Mouse (Mus musculus): ENCODE results near the gene Slc2a9. TPM values are rescaled to one million over a fixed set of nuclear protein-coding genes. Genes with fewer than 3 reads are reported as not detected.

Gene Slc2a9
- polyA plus RNA-seq, 1 experiment = 0.01 TPM

GRCm38 (mm10) chr5:38509568-38509967 lies 6.6 kb upstream of the Slc2a9 start:
- Histone ChIP-seq H3K9me3 (ENCODE audit: control insufficient read depth, low read length) (peaks cover 6% of the 10 kb centered on the region), H3K27me3 (ENCODE audit: control insufficient read depth) (no peaks in the 10 kb centered on the region), H3K4me3 (replicated peaks) (peak overlapping the region; percentile 69), H3K36me3 (ENCODE audit: control insufficient read depth) (peaks cover 49% of the 10 kb centered on the region), H3K4me1 (ENCODE audit: control insufficient read depth) (peaks cover 87% of the 10 kb centered on the region)
- peak; percentile 93 for TF ChIP-seq GATA1 (IDR thresholded peaks at IDR 0.05; ENCODE audit: low read length)
- TF ChIP-seq TAL1 (IDR thresholded peaks at IDR 0.05; ENCODE audit: low read length) = peak; percentile 93

GRCm38 (mm10) chr5:38505435-38505765 lies 2.5 kb upstream of the Slc2a9 start:
- Histone ChIP-seq H3K27me3 (ENCODE audit: control insufficient read depth) (no peaks in the 10 kb centered on the region), H3K9me3 (ENCODE audit: control insufficient read depth, low read length) (peaks cover 6% of the 10 kb centered on the region), H3K4me1 (ENCODE audit: control insufficient read depth) (peaks cover 83% of the 10 kb centered on the region), H3K4me3 (replicated peaks) (no peak overlapping the region), H3K36me3 (ENCODE audit: control insufficient read depth) (peaks cover 9% of the 10 kb centered on the region)
- TF ChIP-seq TAL1 (IDR thresholded peaks at IDR 0.05; ENCODE audit: low read length) = no peak
- TF ChIP-seq GATA1 (IDR thresholded peaks at IDR 0.05; ENCODE audit: low read length) = no peak

GRCm38 (mm10) chr5:38504747-38505434 lies 1.9 kb upstream of the Slc2a9 start:
- Histone ChIP-seq H3K27me3 (ENCODE audit: control insufficient read depth) (no peaks in the 10 kb centered on the region), H3K9me3 (ENCODE audit: control insufficient read depth, low read length) (peaks cover 6% of the 10 kb centered on the region), H3K4me1 (ENCODE audit: control insufficient read depth) (peaks cover 84% of the 10 kb centered on the region), H3K36me3 (ENCODE audit: control insufficient read depth) (peaks cover 5% of the 10 kb centered on the region), H3K4me3 (replicated peaks) (no peak overlapping the region)
- no peak for TF ChIP-seq TAL1 (IDR thresholded peaks at IDR 0.05; ENCODE audit: low read length)
- TF ChIP-seq GATA1 (IDR thresholded peaks at IDR 0.05; ENCODE audit: low read length) = no peak

DNA sequence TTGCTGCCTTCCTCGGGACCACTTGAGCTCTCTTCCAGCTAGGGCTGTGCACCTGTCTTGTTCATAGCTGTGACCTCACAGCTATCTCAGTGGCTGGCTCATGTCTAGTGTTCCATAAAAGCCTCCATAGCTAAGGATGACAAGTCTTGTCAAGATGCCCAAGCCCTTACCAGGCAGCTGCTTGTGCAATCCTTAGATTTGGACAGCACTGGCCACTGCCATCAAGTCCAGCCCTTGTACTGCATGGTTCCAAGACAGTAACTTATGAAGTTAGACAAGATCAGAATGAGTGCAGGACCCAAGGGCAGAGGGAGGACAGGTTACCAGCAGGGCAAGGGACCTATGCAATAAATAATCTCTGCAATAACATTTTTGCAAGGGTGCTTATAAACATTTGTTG lies 1.2 kb upstream of the Slc2a9 start:
- Histone ChIP-seq H3K36me3 (ENCODE audit: control insufficient read depth) (peaks cover 2% of the 10 kb centered on the region), H3K4me1 (ENCODE audit: control insufficient read depth) (peaks cover 84% of the 10 kb centered on the region), H3K27me3 (ENCODE audit: control insufficient read depth) (no peaks in the 10 kb centered on the region), H3K4me3 (replicated peaks) (no peak overlapping the region), H3K9me3 (ENCODE audit: control insufficient read depth, low read length) (peaks cover 2% of the 10 kb centered on the region)
- TF ChIP-seq TAL1 (IDR thresholded peaks at IDR 0.05; ENCODE audit: low read length) (no peak), GATA1 (IDR thresholded peaks at IDR 0.05; ENCODE audit: low read length) (no peak)

DNA sequence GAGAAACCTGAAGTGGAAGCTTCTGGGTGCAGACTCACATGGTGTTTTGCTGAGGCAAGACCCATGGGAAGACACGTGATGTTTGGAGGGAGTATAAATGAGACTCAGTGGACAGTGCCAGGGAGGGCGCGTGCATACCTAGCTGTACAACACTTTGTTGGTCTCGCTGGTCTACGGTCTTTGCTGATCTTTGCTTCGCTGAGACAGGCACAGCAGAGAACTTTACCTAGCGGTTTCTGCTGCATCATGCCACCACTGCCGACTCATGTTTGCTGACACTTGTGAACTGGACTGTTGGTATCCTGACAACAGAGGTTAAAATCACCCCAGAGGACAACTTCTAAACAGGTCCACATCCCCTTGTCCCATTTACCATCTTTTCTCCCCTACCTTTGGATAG lies 2.9 kb downstream of the Slc2a9 start:
- no peak for TF ChIP-seq GATA1 (IDR thresholded peaks at IDR 0.05; ENCODE audit: low read length)
- no peak for TF ChIP-seq TAL1 (IDR thresholded peaks at IDR 0.05; ENCODE audit: low read length)
- Histone ChIP-seq H3K4me3 (replicated peaks) (no peak overlapping the region), H3K27me3 (ENCODE audit: control insufficient read depth) (no peaks in the 10 kb centered on the region), H3K36me3 (ENCODE audit: control insufficient read depth) (no peaks in the 10 kb centered on the region), H3K4me1 (ENCODE audit: control insufficient read depth) (peaks cover 64% of the 10 kb centered on the region), H3K9me3 (ENCODE audit: control insufficient read depth, low read length) (0 out of 2 replicates have a peak, but pooled peaks cover 3% of the 10 kb centered on the region)

DNA sequence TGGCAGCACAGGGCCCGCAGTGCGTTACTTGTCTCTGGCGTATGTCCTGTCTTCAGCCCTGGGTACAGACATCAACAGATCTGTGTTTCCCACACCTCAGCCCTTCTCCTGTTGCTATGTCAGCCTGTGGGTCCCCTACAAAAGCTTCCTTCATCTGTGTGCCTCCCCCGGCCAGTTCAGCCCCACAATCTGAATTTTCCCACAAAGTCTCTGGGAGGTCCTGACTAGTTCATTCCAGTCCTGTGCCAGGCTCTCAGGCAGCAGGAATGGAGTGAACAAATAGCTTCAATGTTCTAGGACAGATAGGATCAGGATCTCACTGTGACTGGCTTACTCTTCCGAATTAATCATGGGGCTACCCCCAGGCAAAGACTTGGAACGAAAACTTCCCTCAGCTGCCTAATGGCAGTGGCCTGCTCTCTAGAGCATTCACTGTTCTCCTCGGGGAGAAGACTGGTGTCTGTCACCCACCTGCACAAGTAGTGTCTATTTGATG lies 3.6 kb downstream of the Slc2a9 start:
- Histone ChIP-seq H3K36me3 (ENCODE audit: control insufficient read depth) (no peaks in the 10 kb centered on the region), H3K4me1 (ENCODE audit: control insufficient read depth) (peaks cover 57% of the 10 kb centered on the region), H3K9me3 (ENCODE audit: control insufficient read depth, low read length) (0 out of 2 replicates have a peak, but pooled peaks cover 3% of the 10 kb centered on the region), H3K27me3 (ENCODE audit: control insufficient read depth) (no peaks in the 10 kb centered on the region), H3K4me3 (replicated peaks) (no peak overlapping the region)
- TF ChIP-seq TAL1 (IDR thresholded peaks at IDR 0.05; ENCODE audit: low read length) (no peak), GATA1 (IDR thresholded peaks at IDR 0.05; ENCODE audit: low read length) (no peak)

DNA sequence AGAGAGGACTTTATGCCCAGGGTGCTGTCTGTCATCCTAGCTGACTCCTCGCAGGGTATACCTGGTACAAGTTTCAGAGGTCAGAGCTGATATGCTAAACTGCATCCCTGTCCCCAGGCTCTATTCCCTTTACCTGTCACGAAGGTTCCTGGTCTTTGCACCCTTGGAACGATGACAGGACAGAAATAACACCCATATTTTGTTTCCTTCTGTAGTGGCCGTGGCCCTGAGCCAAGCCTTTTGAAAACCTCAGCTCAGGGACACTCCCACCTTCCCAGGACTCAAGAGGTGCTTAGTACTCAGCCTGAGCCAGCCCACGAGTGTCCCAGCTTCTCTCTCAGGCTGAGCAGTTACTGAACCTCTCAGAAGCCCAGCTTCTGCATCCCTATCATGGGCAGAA lies 4.5 kb downstream of the Slc2a9 start:
- Histone ChIP-seq H3K27me3 (ENCODE audit: control insufficient read depth) (no peaks in the 10 kb centered on the region), H3K4me1 (ENCODE audit: control insufficient read depth) (peaks cover 50% of the 10 kb centered on the region), H3K4me3 (replicated peaks) (no peak overlapping the region), H3K9me3 (ENCODE audit: control insufficient read depth, low read length) (0 out of 2 replicates have a peak, but pooled peaks cover 3% of the 10 kb centered on the region), H3K36me3 (ENCODE audit: control insufficient read depth) (no peaks in the 10 kb centered on the region)
- TF ChIP-seq GATA1 (IDR thresholded peaks at IDR 0.05; ENCODE audit: low read length) = no peak

DNA sequence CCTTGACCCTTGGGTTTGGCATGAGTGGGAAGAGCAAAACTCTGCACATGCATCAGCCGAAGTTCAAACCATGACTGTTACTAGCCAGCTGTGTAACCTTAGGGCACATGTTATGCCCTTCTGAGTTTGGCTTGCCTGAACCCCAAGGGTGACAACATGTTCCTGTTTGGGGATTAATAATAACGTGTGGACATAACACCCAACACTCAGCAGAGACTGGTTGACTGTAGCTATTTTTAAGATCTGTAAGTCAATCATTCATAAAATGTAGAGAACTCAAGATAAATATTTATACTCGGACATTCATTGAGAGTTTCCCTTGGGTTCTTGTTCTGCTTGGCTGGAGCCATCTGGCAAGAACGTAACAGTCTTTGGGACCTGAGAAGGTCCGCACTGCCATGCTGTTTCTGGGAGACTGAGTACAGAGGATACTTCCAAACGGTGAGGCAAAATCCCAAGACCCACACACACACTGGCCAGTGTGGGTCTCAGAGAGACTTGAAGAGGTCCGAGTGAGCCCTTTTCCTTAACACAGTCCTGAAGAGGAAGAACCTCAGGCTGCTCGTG lies 6.4 kb downstream of the Slc2a9 start:
- H3K27me3 ChIP-seq (ENCODE audit: control insufficient read depth) = no peaks in the 10 kb centered on the region
- no peak overlapping the region for H3K4me3 ChIP-seq (replicated peaks)
- TF ChIP-seq GATA1 (IDR thresholded peaks at IDR 0.05; ENCODE audit: low read length) = no peak
- H3K36me3 ChIP-seq (ENCODE audit: control insufficient read depth) = no peaks in the 10 kb centered on the region
- 0 out of 2 replicates have a peak, but pooled peaks cover 3% of the 10 kb centered on the region for H3K9me3 ChIP-seq (ENCODE audit: control insufficient read depth, low read length)
- peaks cover 36% of the 10 kb centered on the region for H3K4me1 ChIP-seq (ENCODE audit: control insufficient read depth)

DNA sequence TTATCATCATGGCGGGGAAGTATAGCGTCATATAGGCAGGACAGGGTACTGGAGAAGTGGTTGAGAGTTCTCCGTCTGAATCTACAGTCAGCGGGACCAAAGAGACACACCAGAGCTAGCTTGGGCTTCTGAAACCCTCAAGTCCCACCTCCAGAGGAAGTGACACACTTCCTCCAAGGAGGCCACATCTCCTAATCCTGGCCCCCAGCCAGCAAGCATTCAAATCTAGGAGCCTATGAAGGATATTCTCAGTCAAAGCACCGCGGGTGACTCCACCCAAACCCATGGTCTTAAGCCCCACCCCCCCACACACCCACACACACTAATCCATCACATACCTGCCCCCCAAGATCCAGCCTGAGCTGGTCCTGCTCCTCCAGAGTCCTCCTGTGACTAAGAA lies 9.1 kb downstream of the Slc2a9 start:
- H3K36me3 ChIP-seq (ENCODE audit: control insufficient read depth) = no peaks in the 10 kb centered on the region
- no peaks in the 10 kb centered on the region for H3K27me3 ChIP-seq (ENCODE audit: control insufficient read depth)
- peaks cover 24% of the 10 kb centered on the region for H3K4me1 ChIP-seq (ENCODE audit: control insufficient read depth)
- no peak overlapping the region for H3K4me3 ChIP-seq (replicated peaks)
- 0 out of 2 replicates have a peak, but pooled peaks cover 3% of the 10 kb centered on the region for H3K9me3 ChIP-seq (ENCODE audit: control insufficient read depth, low read length)
- TF ChIP-seq GATA1 (IDR thresholded peaks at IDR 0.05; ENCODE audit: low read length) = no peak
- TF ChIP-seq TAL1 (IDR thresholded peaks at IDR 0.05; ENCODE audit: low read length) = no peak

All from erythroblast, embryonic 14.5 days (primary cell).